Mouse (Mus musculus): ENCODE measurements around the gene Polr1d.

DNA sequence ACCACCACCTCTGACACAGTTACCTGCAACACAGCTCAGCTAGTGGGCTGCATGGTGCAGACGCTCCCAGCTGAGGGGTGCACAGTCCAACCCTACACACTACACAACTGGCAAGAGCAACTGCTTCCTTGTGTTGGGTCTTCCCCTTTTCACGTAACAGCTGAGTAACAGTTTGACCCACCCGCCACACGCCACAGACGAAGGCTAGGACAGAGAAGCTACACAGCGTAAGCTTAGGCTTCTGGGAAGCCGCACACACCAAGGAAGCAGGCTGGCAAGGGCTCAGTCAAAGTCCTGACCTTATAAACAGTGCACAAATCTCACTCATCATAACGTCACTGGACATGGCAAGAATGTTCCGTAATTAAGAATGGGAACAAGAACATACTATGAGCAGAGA lies 17.5 kb upstream of the Polr1d start:
- TF ChIP-seq CTCF (IDR thresholded peaks at IDR 0.05; ENCODE audit: low read depth, low read length) (no peak), GATA1 (IDR thresholded peaks at IDR 0.05; ENCODE audit: borderline replicate concordance, low read length) (no peak), TAL1 (conservative IDR thresholded peaks at IDR 0.05; ENCODE audit: low read depth, low read length) (no peak), GATA2 (IDR thresholded peaks at IDR 0.05; ENCODE audit: borderline replicate concordance, low read depth, low read length) (no peak)

Data from G1E (cell line).